Mouse (Mus musculus) adrenal gland, postnatal 14 days (tissue): ENCODE measurements around the gene Arid5a. TPM values are rescaled to one million over a fixed set of nuclear protein-coding genes. Genes with fewer than 3 reads are reported as not detected.

ENCODE experiments used
- DNase-seq: peaks from one replicate; pipeline ENCODE4 v3.0.0; 2021; ENCODE audit warnings: mixed read lengths
- microRNA-seq, 2 experiments: library from miRNA; unstranded; fragments of <30 nt; microRNA quantifications; one replicate each; pipeline ENCODE4 v1.2.0; 2021
- total RNA-seq: library from RNA; stranded (reverse); gene quantifications from 2 replicates; pipeline ENCODE4 v1.2.3, GENCODE M21; 2021

The Arid5a gene
- total RNA-seq, 1 experiment from 2014 or later, result 6.0 TPM

DNA sequence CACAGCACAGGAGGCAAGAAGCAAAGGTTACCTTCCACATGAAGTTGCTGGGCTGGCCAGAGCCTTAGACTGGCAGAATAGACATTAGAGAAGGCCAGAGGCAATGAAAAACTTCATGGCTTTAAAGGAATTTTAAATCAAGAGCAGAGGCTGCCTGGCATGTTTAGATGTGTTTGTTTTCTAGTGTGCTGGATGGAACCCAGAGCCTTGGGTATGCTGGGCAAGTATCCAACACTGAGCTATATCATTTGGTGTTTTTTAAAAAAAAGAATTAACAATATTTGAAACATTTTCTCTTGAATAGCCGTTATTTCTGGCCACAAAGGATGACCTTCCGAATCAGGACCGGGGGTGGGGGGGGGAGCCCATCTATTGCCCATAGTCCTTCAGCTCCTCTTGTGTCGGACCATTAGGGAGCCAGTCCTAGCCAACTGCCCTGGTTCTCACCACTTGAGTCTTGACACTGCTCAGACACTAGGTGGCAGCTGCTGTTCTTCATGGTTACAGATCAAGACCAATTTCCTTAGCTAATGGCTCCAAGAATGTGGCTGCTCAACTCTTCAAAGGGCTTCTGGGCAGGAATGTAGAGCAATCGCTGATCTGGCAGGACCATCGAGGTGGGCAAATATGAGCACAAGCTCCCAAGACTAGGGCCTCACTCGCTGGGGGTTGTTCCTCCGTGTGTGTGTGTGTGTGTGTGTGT is 16.4 kb downstream of the Arid5a start:
- peak; percentile 73 for DNase-seq

DNA sequence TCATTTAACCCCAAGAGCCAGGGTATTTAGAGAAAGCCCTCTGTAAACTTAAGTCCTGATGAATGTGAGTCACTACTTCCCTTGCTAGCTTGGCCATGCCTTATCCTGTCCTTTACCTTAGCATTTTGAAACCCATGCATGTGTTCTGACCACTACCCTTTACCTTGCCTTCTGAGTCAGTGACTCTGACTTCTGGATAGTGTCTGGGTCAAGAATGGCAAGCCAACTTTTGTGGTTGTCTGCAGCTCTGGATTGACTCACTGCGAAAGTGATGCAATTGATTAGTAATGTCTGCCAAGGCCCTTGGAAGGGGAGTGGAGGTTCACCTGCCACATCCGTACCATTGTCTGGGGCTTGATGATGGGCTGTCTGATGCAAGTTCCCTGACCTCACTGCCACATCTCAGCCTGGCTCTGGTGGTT is 18.4 kb downstream of the Arid5a start:
- DNase-seq, result peak; percentile 66

DNA sequence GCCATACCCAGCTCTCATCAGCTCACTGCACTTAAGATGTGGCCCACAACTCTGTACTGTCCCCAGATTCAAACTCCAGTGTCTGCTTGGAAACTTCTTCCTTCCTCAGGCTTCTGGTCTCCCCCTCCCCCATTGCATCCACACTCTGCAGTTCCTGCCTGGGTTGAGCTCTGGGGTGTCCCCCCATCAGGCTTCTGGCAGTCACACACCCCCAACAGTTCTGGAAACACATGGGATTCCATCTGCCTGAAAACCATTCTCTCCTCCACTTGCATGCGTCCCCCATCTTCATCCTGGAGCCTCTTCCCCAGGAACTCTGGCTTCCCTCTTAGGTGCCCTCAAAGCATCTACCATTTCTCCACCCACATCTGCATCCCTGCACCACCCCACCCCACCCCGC is 19.3 kb downstream of the Arid5a start:
- DNase-seq, result no peak

DNA sequence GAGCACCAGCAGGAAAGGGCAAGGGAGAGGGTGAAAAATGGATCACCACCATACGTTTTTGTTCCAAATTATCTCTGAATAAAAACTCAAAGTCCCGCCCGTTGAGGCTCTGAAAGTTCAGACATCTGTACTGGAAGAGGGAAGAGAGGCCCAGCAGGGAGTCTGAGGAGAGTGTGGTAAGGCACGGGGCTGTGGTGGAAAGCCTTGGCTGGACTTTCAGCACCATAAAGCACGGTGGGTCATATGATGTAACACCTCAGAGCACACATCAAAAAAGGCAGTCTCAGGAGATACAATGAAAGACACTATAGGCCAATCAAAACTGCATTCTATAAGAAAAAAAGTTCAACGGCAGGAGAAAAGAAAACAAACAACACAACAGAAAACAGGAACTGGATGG is 24.2 kb downstream of the Arid5a start:
- DNase-seq, result no peak

DNA sequence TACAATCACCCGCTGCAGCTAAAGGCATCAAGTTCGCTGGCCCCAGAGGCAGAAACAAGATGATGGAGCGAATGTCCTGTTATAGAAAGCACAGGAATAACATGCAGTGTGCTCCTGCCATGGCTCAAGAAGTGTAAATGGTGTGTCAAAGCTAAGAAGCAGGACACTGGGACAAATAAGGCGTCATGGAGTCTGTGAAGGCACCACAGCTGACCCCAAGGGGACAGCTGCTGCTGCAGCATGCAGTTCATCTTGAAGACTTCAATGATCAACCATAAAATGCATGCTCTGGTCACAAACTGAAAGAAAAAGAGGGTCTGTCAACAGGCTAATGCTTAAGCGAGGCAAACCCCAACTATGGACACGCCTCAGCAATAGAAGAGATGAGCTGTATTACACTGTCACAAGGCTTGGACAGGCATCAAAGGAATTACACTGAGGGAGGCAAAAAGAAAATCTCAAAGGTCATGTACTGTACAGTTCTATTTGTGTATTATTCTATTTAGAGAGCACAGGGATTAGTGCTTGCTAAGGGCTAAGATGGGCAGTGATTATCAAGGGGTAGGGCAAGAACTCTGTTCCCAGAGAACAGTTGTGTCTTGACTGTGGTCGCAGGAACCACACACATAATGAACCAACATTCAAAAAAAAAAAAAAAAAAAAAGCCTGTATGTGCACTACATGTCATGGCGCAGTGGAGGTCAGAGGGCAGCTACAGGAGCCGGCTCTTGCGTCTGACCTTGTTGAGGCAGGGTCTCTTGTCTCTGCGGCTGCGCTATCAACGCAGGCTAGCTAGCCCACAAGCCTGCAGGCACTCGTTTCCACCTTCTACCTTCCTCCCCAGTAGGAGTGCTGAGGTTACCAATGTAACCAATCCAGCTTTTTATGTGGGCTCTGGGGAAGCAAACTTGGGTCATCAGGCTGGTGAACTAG is 25.7 kb downstream of the Arid5a start:
- no peak for DNase-seq

- no peak for DNase-seq
These were observed 35.0 kb downstream of the Arid5a start for GRCm38 (mm10) chr1:36342547-36342946.

GRCm38 (mm10) chr1:36352351-36352750 is 44.8 kb downstream of the Arid5a start:
- DNase-seq, result no peak

GRCm38 (mm10) chr1:36356955-36357695 is 49.6 kb downstream of the Arid5a start:
- DNase-seq, result no peak

- DNase-seq, result no peak
These were observed 60.2 kb downstream of the Arid5a start for GRCm38 (mm10) chr1:36367698-36368097.

GRCm38 (mm10) chr1:36368112-36368968 is 60.8 kb downstream of the Arid5a start:
- peak; percentile 83 for DNase-seq

DNA sequence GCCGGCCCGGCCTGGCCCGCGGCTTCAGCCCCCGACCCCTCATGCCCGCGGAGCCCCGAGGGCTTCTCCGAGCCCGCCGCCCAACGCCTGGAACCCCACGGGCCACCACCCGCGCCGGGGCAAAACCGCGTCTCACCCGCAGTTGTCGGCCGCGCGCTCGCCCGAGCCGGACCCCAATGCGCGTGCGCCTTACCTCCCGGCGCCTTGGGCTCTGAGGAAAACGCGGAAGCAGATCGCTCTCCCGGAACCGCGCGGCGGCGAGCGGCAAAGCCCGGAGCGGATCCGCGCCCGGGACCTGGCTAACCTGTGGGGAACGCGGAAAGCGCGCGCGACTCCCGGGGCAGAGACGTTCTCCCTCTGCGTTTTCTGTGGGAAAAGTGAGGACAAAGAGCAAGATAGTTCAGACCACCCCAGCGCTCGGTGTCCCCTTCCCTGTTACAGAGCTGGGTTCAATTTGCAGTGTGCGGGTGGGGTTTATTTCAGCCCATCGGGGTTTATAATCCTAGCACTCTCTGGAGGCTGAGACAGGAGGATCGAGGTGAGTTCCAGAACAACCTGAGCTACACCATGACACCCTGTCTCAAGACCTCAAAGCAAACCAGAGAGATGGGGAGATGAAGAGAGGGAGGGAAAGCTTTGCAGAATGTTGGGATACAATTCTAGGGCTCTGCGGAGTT is 61.6 kb downstream of the Arid5a start, which contains the start of gene Kansl3:
Gene Kansl3, minus strand, starts transcription at position 213 of the 677 bp plus-strand sequence.
- peak; percentile 95 for DNase-seq

DNA sequence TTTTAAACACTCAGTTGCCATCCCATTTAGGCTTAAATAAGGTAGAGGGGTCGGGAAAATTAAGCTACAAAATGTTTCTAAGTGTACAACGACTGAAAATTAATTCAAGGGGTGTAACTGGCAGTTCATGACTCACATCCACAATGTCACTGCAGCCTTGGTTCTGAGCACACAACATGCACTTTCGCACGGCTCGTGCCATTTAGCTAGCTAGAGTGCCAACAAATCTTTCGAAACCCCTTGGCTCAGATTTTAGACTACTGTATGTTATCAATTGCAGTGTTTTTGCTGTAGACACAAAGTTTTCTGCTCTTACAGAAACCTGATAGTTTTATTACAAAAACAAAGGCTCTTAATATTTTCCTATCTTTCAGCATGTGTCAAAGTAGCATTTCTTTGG is 63.4 kb downstream of the Arid5a start:
- DNase-seq, result peak; percentile 72

DNA sequence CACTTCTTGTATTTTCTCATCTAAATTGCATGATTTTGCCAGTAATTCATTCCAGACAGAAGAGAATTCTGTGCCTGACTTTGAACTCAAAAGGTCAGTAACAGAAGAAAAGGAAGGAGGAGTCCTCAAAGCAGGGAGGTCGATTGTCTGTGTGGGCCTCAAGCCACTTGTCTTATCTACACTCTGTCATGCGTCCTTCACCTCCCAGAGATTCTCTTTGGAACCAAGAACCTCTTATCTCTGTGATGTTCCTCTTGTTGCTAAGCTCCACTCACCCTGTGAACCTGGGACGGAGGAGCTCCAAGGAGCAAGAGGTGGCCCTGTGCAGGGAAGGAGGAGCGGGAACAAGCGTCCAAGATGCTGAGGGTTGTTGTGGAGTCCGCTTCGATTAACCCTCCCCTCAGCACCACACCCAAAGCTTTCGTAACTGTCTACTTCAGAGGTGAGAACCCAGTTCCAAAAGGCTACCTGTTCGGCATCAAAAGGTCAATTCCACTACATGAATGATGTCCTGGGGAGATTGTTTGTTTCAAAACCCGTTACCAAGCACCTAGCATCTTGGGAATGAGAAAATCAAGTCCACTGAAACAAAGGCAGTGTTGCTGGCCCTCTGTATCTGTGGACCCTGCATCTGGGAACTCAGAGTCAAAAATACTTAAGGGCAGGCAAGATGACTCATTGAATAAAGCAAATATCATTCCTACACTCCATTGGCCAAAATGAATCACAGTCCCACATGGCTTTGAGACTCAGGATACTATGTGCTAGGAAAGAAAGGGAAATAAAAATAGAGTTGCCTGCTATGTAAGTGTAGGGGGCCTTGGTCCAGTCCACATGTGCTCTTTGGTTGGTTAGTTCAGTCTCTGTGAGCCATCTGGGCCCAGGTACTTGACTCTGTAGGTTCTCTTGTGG is 64.7 kb downstream of the Arid5a start, which contains the start of gene Fer1l5:
Gene Fer1l5, plus strand, starts transcription at position 358 of the 912 bp plus-strand sequence.
- DNase-seq, result no peak

Small RNA genes lying within 50 kb of the gene (microRNA-seq; reads per million reads assigned to microRNA genes)
- 0 to 0.76 reads per million in 2 experiments for gene Mir6898

Other genes with a start within 250 kb of the Arid5a start
- 71.6 and 89.0 TPM in 2 replicates for gene Hs6st1, start 239.3 kb upstream of the Arid5a start, total RNA-seq
- gene Uggt1, start 63.0 kb upstream of the Arid5a start, total RNA-seq, result 42.8 and 45.7 TPM in 2 replicates
- gene Neurl3, start 33.1 kb upstream of the Arid5a start, total RNA-seq, result 4.0 and 5.8 TPM in 2 replicates
- gene Kansl3, start 61.4 kb downstream of the Arid5a start, total RNA-seq, result 86.5 and 103 TPM in 2 replicates
- 0.11 TPM in 1 of 2 replicates, not detected in the other for gene Fer1l5, start 64.6 kb downstream of the Arid5a start, total RNA-seq
- gene Lman2l, start 137.5 kb downstream of the Arid5a start, total RNA-seq, result 26.2 and 30.7 TPM in 2 replicates
- 4.2 and 4.6 TPM in 2 replicates for gene Cnnm4, start 163.9 kb downstream of the Arid5a start, total RNA-seq
- 26.3 and 27.5 TPM in 2 replicates for gene Cnnm3, start 204.1 kb downstream of the Arid5a start, total RNA-seq
- gene Ankrd23, start 229.2 kb downstream of the Arid5a start, total RNA-seq, result 8.9 and 9.7 TPM in 2 replicates
- gene Gm42417, start 231.7 kb downstream of the Arid5a start, total RNA-seq, result 2.1 TPM in 1 of 2 replicates, not detected in the other
- 11.7 and 15.3 TPM in 2 replicates for gene Ankrd39, start 239.7 kb downstream of the Arid5a start, total RNA-seq